Mouse (Mus musculus): ENCODE data around the gene Armcx5.
"Not testable (repeated sequence)": the region's sequence is repeated elsewhere in the genome, so short reads cannot be mapped to it uniquely, and the experiment has no call there.

Armcx5 gene

GRCm38 (mm10) chrX:135742304-135743055 is at the start of gene Armcx5, which contains the start of gene Gprasp1:
TSS of gene Armcx5 (plus strand) at chrX:135742733.
TSS of gene Gprasp1 (plus strand) at chrX:135742733.
- DNase-seq (ENCODE audit: low read depth, low spot score), result peak; percentile 95

GRCm38 (mm10) chrX:135693633-135694032 is 48.9 kb upstream of the Armcx5 start, which contains the start of gene Tcp11x2:
TSS of gene Tcp11x2 (minus strand) at chrX:135693790.
- peak; percentile 5 for DNase-seq (ENCODE audit: low read depth, low spot score)

- DNase-seq (ENCODE audit: low read depth, low spot score), result no peak
Measured at GRCm38 (mm10) chrX:135703111-135703510, 39.4 kb upstream of the Armcx5 start.

- DNase-seq (ENCODE audit: low read depth, low spot score), result no peak
Measured at GRCm38 (mm10) chrX:135704349-135704748, 38.2 kb upstream of the Armcx5 start.

GRCm38 (mm10) chrX:135712845-135713244 is 29.7 kb upstream of the Armcx5 start:
- DNase-seq (ENCODE audit: low read depth, low spot score), result no peak

- DNase-seq (ENCODE audit: low read depth, low spot score), result no peak
Measured at GRCm38 (mm10) chrX:135725161-135725560, 17.4 kb upstream of the Armcx5 start, which contains the start of gene Tmsb15a. TSS of gene Tmsb15a (minus strand) at chrX:135725261.

- DNase-seq (ENCODE audit: low read depth, low spot score), result no peak
Measured at GRCm38 (mm10) chrX:135738730-135739520, 3.6 kb upstream of the Armcx5 start.

- DNase-seq (ENCODE audit: low read depth, low spot score), result no peak
Measured at GRCm38 (mm10) chrX:135743056-135743355, 473 bp downstream of the Armcx5 start.

GRCm38 (mm10) chrX:135745376-135745775 is 2.8 kb downstream of the Armcx5 start:
- not testable (repeated sequence) for DNase-seq (ENCODE audit: low read depth, low spot score)

GRCm38 (mm10) chrX:135752832-135753231 is 10.3 kb downstream of the Armcx5 start:
- DNase-seq (ENCODE audit: low read depth, low spot score), result peak; percentile 51

- DNase-seq (ENCODE audit: low read depth, low spot score), result peak; percentile 20
Measured at GRCm38 (mm10) chrX:135761707-135762106, 19.2 kb downstream of the Armcx5 start.

GRCm38 (mm10) chrX:135768043-135768548 is 25.6 kb downstream of the Armcx5 start:
- DNase-seq (ENCODE audit: low read depth, low spot score), result no peak

- DNase-seq (ENCODE audit: low read depth, low spot score), result no peak
Measured at GRCm38 (mm10) chrX:135768565-135768964, 26.0 kb downstream of the Armcx5 start.

GRCm38 (mm10) chrX:135791536-135791935 is 49.0 kb downstream of the Armcx5 start:
- DNase-seq (ENCODE audit: low read depth, low spot score), result peak; percentile 77

- no peak for DNase-seq (ENCODE audit: low read depth, low spot score)
Measured at GRCm38 (mm10) chrX:135792326-135792725, 49.8 kb downstream of the Armcx5 start.

- DNase-seq (ENCODE audit: low read depth, low spot score), result peak; percentile 86
Measured at GRCm38 (mm10) chrX:135795591-135796304, 53.2 kb downstream of the Armcx5 start.

- DNase-seq (ENCODE audit: low read depth, low spot score), result peak; percentile 5
Measured at GRCm38 (mm10) chrX:135796305-135797211, 54.0 kb downstream of the Armcx5 start.
